Mouse (Mus musculus): Measurements from ENCODE around the gene Zfp169. TPM values are rescaled to one million over a fixed set of nuclear protein-coding genes. Genes with fewer than 3 reads are reported as not detected.
A peak's percentile ranks its signal among the peaks of the same experiment; 100 is the strongest.

Zfp169 gene
- polyA plus RNA-seq, 1 experiment from 2014 or later: 2.1 TPM

MicroRNA genes within 50 kb of the gene (microRNA counts, 519-probe panel; counts per million panel counts)
- microRNA mmu-let-7a (4,247 counts per million, percentile 98 among the panel's probes with 10 or more counts), microRNA mmu-let-7d (4,432 counts per million, percentile 99 among the panel's probes with 10 or more counts), microRNA mmu-let-7f (3,956 counts per million, percentile 96 among the panel's probes with 10 or more counts)

Small RNA genes lying within 50 kb of the gene (microRNA-seq; reads per million reads assigned to microRNA genes)
- not detected for gene Gm24111
- gene Mirlet7a-1: 236 reads per million, percentile 58 among the genes with 10 or more reads in this experiment
- gene Mirlet7d: 19,433 reads per million, percentile 96 among the genes with 10 or more reads in this experiment
- not detected for gene Mirlet7f-1

Other genes starting within 250 kb of the Zfp169 start
- gene A830005F24Rik, start 119 bp upstream of the Zfp169 start, polyA plus RNA-seq (2015; fragmentation: Nextera tagmentation; extraction: Ambion mirVana): 0.57 and 0.60 TPM in 2 replicates
- gene Ptpdc1, start 112.2 kb upstream of the Zfp169 start, polyA plus RNA-seq (2015; fragmentation: Nextera tagmentation; extraction: Ambion mirVana): 4.1 and 4.2 TPM in 2 replicates
- 0.10 and 0.18 TPM in 2 replicates for gene Barx1, start 149.5 kb upstream of the Zfp169 start, polyA plus RNA-seq (2015; fragmentation: Nextera tagmentation; extraction: Ambion mirVana)